Mouse (Mus musculus) liver, adult (tissue): Measurements from ENCODE around the gene Pcyt1b.

Experiments
- GATA4 ChIP-seq: IDR thresholded peaks from 2 replicates; pipeline ENCODE4 v1.6.1; 2014; ENCODE audit warnings: mild to moderate bottlenecking, low read length; ENCODE audit not compliant: insufficient replicate concordance

The Pcyt1b gene

GRCm38 (mm10) chrX:93690672-93691071, 36.0 kb downstream of the Pcyt1b start:
- no peak for TF ChIP-seq GATA4

GRCm38 (mm10) chrX:93697596-93697995, 42.9 kb downstream of the Pcyt1b start:
- no peak for TF ChIP-seq GATA4

GRCm38 (mm10) chrX:93700528-93701225, 46.0 kb downstream of the Pcyt1b start:
- no peak for TF ChIP-seq GATA4

GRCm38 (mm10) chrX:93712566-93712965, 57.9 kb downstream of the Pcyt1b start:
- no peak for TF ChIP-seq GATA4

- TF ChIP-seq GATA4, result no peak
Observed at GRCm38 (mm10) chrX:93729529-93729928, 74.9 kb downstream of the Pcyt1b start.

- TF ChIP-seq GATA4, result no peak
Observed at GRCm38 (mm10) chrX:93730854-93731253, 76.2 kb downstream of the Pcyt1b start.

- no peak for TF ChIP-seq GATA4
Observed at GRCm38 (mm10) chrX:93732407-93732806, 77.7 kb downstream of the Pcyt1b start.

- no peak for TF ChIP-seq GATA4
Observed at GRCm38 (mm10) chrX:93732975-93733748, 78.5 kb downstream of the Pcyt1b start.

GRCm38 (mm10) chrX:93749165-93749564, 94.5 kb downstream of the Pcyt1b start:
- no peak for TF ChIP-seq GATA4

- no peak for TF ChIP-seq GATA4
Observed at GRCm38 (mm10) chrX:93750566-93750965, 95.9 kb downstream of the Pcyt1b start.

GRCm38 (mm10) chrX:93755210-93755842, 100.7 kb downstream of the Pcyt1b start:
- no peak for TF ChIP-seq GATA4

- no peak for TF ChIP-seq GATA4
Observed at GRCm38 (mm10) chrX:93756867-93757455, 102.3 kb downstream of the Pcyt1b start.

- no peak for TF ChIP-seq GATA4
Observed at GRCm38 (mm10) chrX:93760770-93761169, 106.1 kb downstream of the Pcyt1b start.

- TF ChIP-seq GATA4, result no peak
Observed at GRCm38 (mm10) chrX:93789562-93789961, 134.9 kb downstream of the Pcyt1b start.

- TF ChIP-seq GATA4, result no peak
Observed at GRCm38 (mm10) chrX:93793168-93793567, 138.5 kb downstream of the Pcyt1b start.
